Mouse (Mus musculus) liver, embryonic 12.5 days (tissue): ENCODE data around the gene Atg2b. TPM values are rescaled to one million over a fixed set of nuclear protein-coding genes. Genes with fewer than 3 reads are reported as not detected.

Experiments used
- ATAC-seq: fragments of 200-750 bp; cut with Nextera tagmentation; 2 replicates; pipeline ENCODE4 v1.8.0; 2017; ENCODE audit warnings: moderate number of reproducible peaks, mild to moderate bottlenecking, moderate library complexity
- H3K27ac ChIP-seq: fragments of 300-500 bp; sonication (generic); 2 replicates; pipeline ENCODE4 v1.5.1; 2016; ENCODE audit warnings: mild to moderate bottlenecking
- H3K27me3 ChIP-seq: fragments of 300-500 bp; sonication (generic); replicated peaks from 2 replicates; pipeline ENCODE4 v1.6.1; 2016; ENCODE audit warnings: mild to moderate bottlenecking, moderate library complexity
- H3K36me3 ChIP-seq: fragments of 300-500 bp; sonication (generic); 2 replicates; pipeline ENCODE4 v1.6.1; 2016; ENCODE audit warnings: mild to moderate bottlenecking, moderate library complexity
- H3K4me1 ChIP-seq: fragments of 300-500 bp; sonication (generic); 2 replicates; pipeline ENCODE4 v1.6.1; 2016
- H3K4me2 ChIP-seq: fragments of 300-500 bp; sonication (generic); 2 replicates; pipeline ENCODE4 v1.6.1; 2016; ENCODE audit warnings: mild to moderate bottlenecking, moderate library complexity
- H3K4me3 ChIP-seq: fragments of 300-500 bp; sonication (generic); 2 replicates; pipeline ENCODE4 v1.5.1; 2016; ENCODE audit warnings: mild to moderate bottlenecking, moderate library complexity
- H3K9ac ChIP-seq: fragments of 300-500 bp; sonication (generic); 2 replicates; pipeline ENCODE4 v1.6.1; 2016; ENCODE audit warnings: mild to moderate bottlenecking, moderate library complexity
- H3K9me3 ChIP-seq: fragments of 300-500 bp; sonication (generic); replicated peaks from 2 replicates; pipeline ENCODE4 v1.6.1; 2016; ENCODE audit warnings: mild to moderate bottlenecking, moderate library complexity
- WGBS: fragments of 180-500 bp; shearing (Covaris S2); methylation state at CpG from one replicate; pipeline ENCODE4 v1.1.7; 2016; ENCODE audit not compliant: insufficient replicate concordance; 5-methylcytosine and 5-hydroxymethylcytosine counted together
- polyA plus RNA-seq: library from polyadenylated mRNA; unstranded; fragments of >200 nt; fragmentation: Nextera tagmentation; extraction: Ambion mirVana; gene quantifications from 2 replicates; pipeline ENCODE4 v1.2.1, GENCODE M21; 2016

The Atg2b gene
- polyA plus RNA-seq = 14.4 and 14.6 TPM in 2 replicates

- H3K4me1 ChIP-seq = peaks cover 47% of the 10 kb centered on the region
- WGBS = under 1% methylated on average over 73 of the region's 73 CpGs
- H3K9me3 ChIP-seq = no peaks in the 10 kb centered on the region
These were observed at the start of gene Atg2b for GRCm38 (mm10) chr12:105685001-105685691. TSS of gene Atg2b (minus strand) at chr12:105685211.

GRCm38 (mm10) chr12:105733370-105734159 is 48.6 kb upstream of the Atg2b start:
- WGBS = 75% methylated on average over 9 of the region's 9 CpGs
- Histone ChIP-seq H3K4me1 (peaks cover 23% of the 10 kb centered on the region), H3K36me3 (no peaks in the 10 kb centered on the region), H3K27ac (no peak overlapping the region), H3K4me3 (no peak overlapping the region), H3K27me3 (no peaks in the 10 kb centered on the region), H3K9ac (no peak overlapping the region), H3K4me2 (no peak overlapping the region), H3K9me3 (peaks cover 1% of the 10 kb centered on the region; the same call in 1 of the 2 replicates)
- no peak for ATAC-seq

More at GRCm38 (mm10) chr12:105685001-105685691, at the start of gene Atg2b:
- Histone ChIP-seq H3K27ac (peak within 1 kb of the TSS; percentile 96), H3K4me3 (peak within 1 kb of the TSS; percentile 96), H3K27me3 (no peaks in the 10 kb centered on the region), H3K4me2 (peak within 1 kb of the TSS; percentile 94), H3K9ac (peak within 1 kb of the TSS; percentile 97), H3K36me3 (peaks cover 21% of the 10 kb centered on the region)
- peak; percentile 88 for ATAC-seq

GRCm38 (mm10) chr12:105730851-105731460 is 45.9 kb upstream of the Atg2b start:
- Histone ChIP-seq H3K36me3 (no peaks in the 10 kb centered on the region), H3K27me3 (no peaks in the 10 kb centered on the region), H3K27ac (no peak overlapping the region), H3K9ac (no peak overlapping the region), H3K4me3 (no peak overlapping the region), H3K4me1 (peaks cover 38% of the 10 kb centered on the region), H3K9me3 (no peaks in the 10 kb centered on the region), H3K4me2 (no peak overlapping the region)
- WGBS = 58% methylated on average over 6 of the region's 6 CpGs
- no peak for ATAC-seq

GRCm38 (mm10) chr12:105727964-105728363 is 43.0 kb upstream of the Atg2b start:
- peaks cover 62% of the 10 kb centered on the region for H3K4me1 ChIP-seq
- peak overlapping the region; percentile 77 for H3K27ac ChIP-seq
- H3K9me3 ChIP-seq = no peaks in the 10 kb centered on the region
- WGBS = 13% methylated on average over 8 of the region's 8 CpGs
- no peak for ATAC-seq
- H3K4me2 ChIP-seq = no peak overlapping the region
- H3K36me3 ChIP-seq = no peaks in the 10 kb centered on the region
- H3K4me3 ChIP-seq = no peak overlapping the region
- no peaks in the 10 kb centered on the region for H3K27me3 ChIP-seq
- H3K9ac ChIP-seq = no peak overlapping the region

- Histone ChIP-seq H3K4me1 (peaks cover 65% of the 10 kb centered on the region), H3K27ac (peak overlapping the region; percentile 77), H3K9me3 (no peaks in the 10 kb centered on the region), H3K4me3 (no peak overlapping the region), H3K27me3 (no peaks in the 10 kb centered on the region), H3K4me2 (peak overlapping the region; percentile 38), H3K36me3 (no peaks in the 10 kb centered on the region), H3K9ac (no peak overlapping the region)
- ATAC-seq = peak; percentile 84
- WGBS = 35% methylated on average over 3 of the region's 3 CpGs
These were observed 42.3 kb upstream of the Atg2b start for GRCm38 (mm10) chr12:105727268-105727667.

GRCm38 (mm10) chr12:105725736-105726135 is 40.7 kb upstream of the Atg2b start:
- 72% methylated on average over 13 of the region's 13 CpGs for WGBS
- Histone ChIP-seq H3K4me3 (no peak overlapping the region), H3K4me1 (peaks cover 58% of the 10 kb centered on the region), H3K9me3 (no peaks in the 10 kb centered on the region), H3K27me3 (no peaks in the 10 kb centered on the region), H3K36me3 (no peaks in the 10 kb centered on the region), H3K27ac (0 out of 2 replicates have a peak overlapping the region, but pooled peaks have one; percentile 75), H3K4me2 (no peak overlapping the region), H3K9ac (no peak overlapping the region)
- ATAC-seq = no peak

GRCm38 (mm10) chr12:105724616-105725015 is 39.6 kb upstream of the Atg2b start:
- peak overlapping the region; percentile 81 for H3K27ac ChIP-seq
- H3K4me3 ChIP-seq = no peak overlapping the region
- H3K4me1 ChIP-seq = peaks cover 56% of the 10 kb centered on the region
- no peaks in the 10 kb centered on the region for H3K36me3 ChIP-seq
- no peaks in the 10 kb centered on the region for H3K27me3 ChIP-seq
- peak; percentile 78 for ATAC-seq
- no peaks in the 10 kb centered on the region for H3K9me3 ChIP-seq
- peak overlapping the region; percentile 34; the same call in 1 of the 2 replicates for H3K9ac ChIP-seq
- 17% methylated on average over 1 of the region's 1 CpGs for WGBS
- H3K4me2 ChIP-seq = peak overlapping the region; percentile 39

GRCm38 (mm10) chr12:105722657-105723056 is 37.6 kb upstream of the Atg2b start:
- Histone ChIP-seq H3K4me3 (no peak overlapping the region), H3K9ac (no peak overlapping the region), H3K36me3 (no peaks in the 10 kb centered on the region), H3K27ac (no peak overlapping the region), H3K9me3 (no peaks in the 10 kb centered on the region), H3K27me3 (no peaks in the 10 kb centered on the region), H3K4me1 (peaks cover 63% of the 10 kb centered on the region), H3K4me2 (no peak overlapping the region)
- ATAC-seq = no peak
- 0% methylated on average over 5 of the region's 5 CpGs for WGBS

GRCm38 (mm10) chr12:105721452-105722132 is 36.6 kb upstream of the Atg2b start:
- peaks cover 52% of the 10 kb centered on the region for H3K4me1 ChIP-seq
- H3K9me3 ChIP-seq = no peaks in the 10 kb centered on the region
- H3K4me2 ChIP-seq = no peak overlapping the region
- H3K27ac ChIP-seq = no peak overlapping the region
- WGBS = 67% methylated on average over 14 of the region's 14 CpGs
- no peaks in the 10 kb centered on the region for H3K36me3 ChIP-seq
- H3K9ac ChIP-seq = no peak overlapping the region
- ATAC-seq = no peak
- H3K4me3 ChIP-seq = no peak overlapping the region
- no peaks in the 10 kb centered on the region for H3K27me3 ChIP-seq

- no peaks in the 10 kb centered on the region for H3K9me3 ChIP-seq
- H3K27ac ChIP-seq = no peak overlapping the region
- H3K4me3 ChIP-seq = no peak overlapping the region
- WGBS = 69% methylated on average over 3 of the region's 3 CpGs
- H3K36me3 ChIP-seq = no peaks in the 10 kb centered on the region
- ATAC-seq = no peak
- H3K4me1 ChIP-seq = peaks cover 39% of the 10 kb centered on the region
- peaks cover 3% of the 10 kb centered on the region; the same call in 1 of the 2 replicates for H3K27me3 ChIP-seq
- H3K9ac ChIP-seq = no peak overlapping the region
- H3K4me2 ChIP-seq = no peak overlapping the region
These were observed 35.2 kb upstream of the Atg2b start for GRCm38 (mm10) chr12:105720196-105720595.

- peak; percentile 74 for ATAC-seq
- peaks cover 23% of the 10 kb centered on the region for H3K4me1 ChIP-seq
- peak overlapping the region; percentile 37 for H3K4me3 ChIP-seq
- 47% methylated on average over 17 of the region's 17 CpGs for WGBS
- H3K4me2 ChIP-seq = peak overlapping the region; percentile 55
- H3K9ac ChIP-seq = peak overlapping the region; percentile 22
- no peaks in the 10 kb centered on the region for H3K9me3 ChIP-seq
- peaks cover 5% of the 10 kb centered on the region; the same call in 1 of the 2 replicates for H3K27me3 ChIP-seq
- H3K27ac ChIP-seq = no peak overlapping the region
- H3K36me3 ChIP-seq = no peaks in the 10 kb centered on the region
These were observed 33.6 kb upstream of the Atg2b start for GRCm38 (mm10) chr12:105718616-105719015.
